Mouse (Mus musculus) megakaryocyte progenitor cell, adult 5-6 weeks (primary cell): ENCODE results near the gene 0610040J01Rik. TPM values are rescaled to one million over a fixed set of nuclear protein-coding genes. Genes with fewer than 3 reads are reported as not detected.
"Not testable (repeated sequence)": the region's sequence is repeated elsewhere in the genome, so short reads cannot be mapped to it uniquely, and the experiment has no call there.

Experiments used
- ATAC-seq: replicated peaks from 2 replicates; pipeline ENCODE4 v1.8.0; 2016; ENCODE audit warnings: mild to moderate bottlenecking, moderate TSS enrichment, inconsistent platforms; ENCODE audit not compliant: poor library complexity
- total RNA-seq, 2 experiments: library from RNA; stranded (forward) in 1 of 2; stranded (reverse) in 1 of 2; fragments of 157-497, 149-512 nt in 1 of 2; fragments of 200-1000 nt in 1 of 2; gene quantifications; 2 replicates each; pipeline versions ENCODE4 v1.2.3 to v1.2.4; 2015 to 2017

Gene 0610040J01Rik
- total RNA-seq, 2 experiments from 2014 or later: 6.7 to 7.1 TPM

DNA sequence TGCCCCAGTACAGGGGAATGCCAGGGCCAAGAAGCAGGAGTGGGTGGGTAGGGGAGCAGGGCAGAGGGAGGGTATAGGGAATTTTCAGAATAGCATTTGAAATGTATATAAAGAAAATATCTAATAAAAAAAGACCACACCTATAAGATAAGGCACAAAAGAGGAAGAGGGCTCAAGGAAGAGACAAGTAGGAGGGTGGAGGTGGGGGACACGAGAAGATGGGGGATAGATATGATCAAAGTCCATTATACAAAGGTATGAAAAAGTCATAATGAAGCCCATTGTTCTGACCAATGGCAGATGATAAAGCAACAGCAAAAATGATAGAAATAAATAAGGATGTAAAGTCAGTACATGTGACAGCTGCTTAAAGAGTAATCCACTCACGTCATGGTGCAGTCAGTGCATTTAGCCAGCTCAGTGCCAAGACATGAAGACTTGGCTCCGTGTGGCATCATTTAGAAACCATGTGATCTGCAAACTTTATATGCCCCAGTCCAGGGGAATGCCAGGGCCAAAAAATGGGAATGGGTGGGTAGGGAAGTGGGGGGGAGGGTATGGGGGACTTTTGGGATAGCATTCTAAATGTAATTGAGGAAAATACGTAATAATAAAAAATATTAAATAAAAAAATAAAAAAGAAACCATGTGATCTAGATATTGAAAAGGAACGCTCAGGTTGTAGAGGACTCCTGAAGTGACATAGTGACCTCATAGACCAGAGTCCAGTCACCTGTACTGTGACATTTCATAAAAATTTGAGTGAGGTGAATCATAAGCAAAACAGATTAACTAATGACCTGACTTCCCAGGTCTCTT, 85.0 kb downstream of the 0610040J01Rik start:
- not testable (repeated sequence) for ATAC-seq

GRCm38 (mm10) chr5:63897820-63898110, 85.6 kb downstream of the 0610040J01Rik start:
- ATAC-seq: no peak

DNA sequence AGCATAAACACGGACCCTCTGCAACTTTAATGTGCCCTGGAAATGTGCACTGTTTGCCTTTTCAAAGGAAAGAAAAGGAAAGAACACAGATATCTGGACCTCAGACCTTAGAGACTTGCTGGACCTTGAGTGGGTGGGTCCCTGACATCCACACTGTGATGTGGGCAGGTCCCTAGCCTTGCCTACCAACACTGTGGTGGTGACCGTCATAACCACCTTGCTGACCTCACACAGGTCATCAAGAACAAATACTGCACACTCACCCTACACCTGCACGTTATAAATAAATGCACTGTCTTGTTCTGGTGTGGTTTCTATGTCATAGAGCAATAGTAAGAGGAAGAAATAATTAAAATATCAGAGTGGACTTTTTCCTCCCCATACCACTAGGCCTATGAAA, 91.2 kb downstream of the 0610040J01Rik start:
- no peak for ATAC-seq

DNA sequence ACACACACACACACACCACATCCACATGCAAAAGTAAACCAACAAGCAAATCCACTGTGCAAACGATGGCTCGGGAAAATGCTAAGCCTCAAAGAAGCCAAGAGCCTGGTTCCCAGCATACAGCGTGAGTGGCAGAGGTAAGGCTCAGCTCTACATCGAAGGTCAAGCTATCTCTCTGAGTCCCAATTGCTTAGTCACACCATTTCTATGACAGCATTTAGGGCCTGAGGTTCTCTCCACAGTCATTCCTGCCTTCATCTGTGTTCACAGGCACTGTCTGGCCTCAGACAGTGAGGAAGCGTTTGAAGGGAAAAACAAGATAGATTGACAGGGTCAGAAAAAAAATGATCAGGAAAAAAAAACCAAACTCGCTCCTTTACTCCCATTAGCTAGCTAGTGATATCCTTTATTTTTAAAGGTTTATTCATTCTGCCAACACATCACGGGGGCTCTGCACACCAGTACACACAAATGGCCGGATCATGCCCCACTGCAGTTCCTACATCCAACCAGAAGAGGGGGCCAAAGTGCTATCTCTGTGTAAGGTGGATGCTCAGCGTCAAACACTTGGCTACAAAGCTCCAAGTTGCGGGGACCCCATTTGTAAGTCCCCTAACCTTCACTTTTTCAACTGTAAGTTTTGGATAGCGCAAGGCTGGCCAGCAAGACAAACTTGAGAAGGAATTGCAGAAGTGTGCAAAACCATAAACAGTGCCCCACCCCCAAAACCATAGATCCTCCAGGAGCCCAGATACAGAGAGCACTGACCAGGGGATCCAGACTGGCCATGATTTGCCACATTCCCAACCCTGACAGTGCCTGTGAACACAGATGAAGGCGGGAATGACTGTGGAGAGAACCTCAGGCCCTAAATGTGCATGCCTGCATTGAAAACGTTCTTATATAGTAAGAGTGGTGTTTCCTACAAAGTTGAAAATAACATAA, 94.3 kb downstream of the 0610040J01Rik start:
- ATAC-seq: peak; percentile 99

DNA sequence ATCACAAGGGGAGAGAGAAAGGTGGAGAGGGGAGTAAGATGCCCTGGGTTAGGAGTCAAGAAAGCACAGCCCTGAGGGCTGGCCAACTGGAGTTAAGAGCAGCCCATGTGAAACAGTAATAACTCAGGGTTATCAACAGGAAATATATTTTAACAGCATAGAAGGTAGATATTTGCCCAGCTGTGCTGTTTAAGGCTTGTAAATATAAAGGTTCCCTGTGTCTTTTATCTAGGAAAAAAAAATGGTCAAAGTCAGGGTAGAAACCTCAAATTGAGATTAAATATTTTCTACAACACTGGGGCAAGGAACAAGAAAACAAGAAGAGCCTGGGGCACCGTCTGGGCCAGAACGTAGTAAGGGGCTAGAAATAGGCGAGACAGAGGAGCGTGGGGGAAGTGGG, 95.3 kb downstream of the 0610040J01Rik start:
- no peak; the same call in 1 of the 2 replicates for ATAC-seq

- no peak for ATAC-seq
Observed at GRCm38 (mm10) chr5:63910171-63910960, 98.2 kb downstream of the 0610040J01Rik start.

GRCm38 (mm10) chr5:63914896-63915295, 102.7 kb downstream of the 0610040J01Rik start:
- no peak for ATAC-seq

- ATAC-seq: no peak
Observed at GRCm38 (mm10) chr5:63916457-63917139, 104.4 kb downstream of the 0610040J01Rik start.

DNA sequence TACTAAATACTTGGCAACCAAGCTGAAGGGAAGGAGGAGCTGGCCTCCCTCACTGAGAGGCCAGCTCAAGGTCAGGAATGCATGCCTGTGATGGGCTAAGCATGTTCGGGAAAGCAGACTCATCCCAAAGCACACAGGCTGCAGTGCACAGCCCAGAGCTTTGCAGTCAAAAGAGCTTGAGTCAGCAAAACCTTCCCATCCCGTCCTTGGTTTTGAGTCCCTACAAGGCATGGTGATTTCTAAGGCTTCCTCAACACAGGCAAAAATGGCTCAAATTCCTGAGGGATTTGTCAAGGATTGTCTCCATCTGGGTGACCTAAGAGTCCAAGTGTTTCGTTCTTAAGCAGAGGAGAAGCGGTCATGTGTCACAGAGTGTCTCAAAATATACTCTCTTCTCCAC, 106.0 kb downstream of the 0610040J01Rik start:
- ATAC-seq: no peak

DNA sequence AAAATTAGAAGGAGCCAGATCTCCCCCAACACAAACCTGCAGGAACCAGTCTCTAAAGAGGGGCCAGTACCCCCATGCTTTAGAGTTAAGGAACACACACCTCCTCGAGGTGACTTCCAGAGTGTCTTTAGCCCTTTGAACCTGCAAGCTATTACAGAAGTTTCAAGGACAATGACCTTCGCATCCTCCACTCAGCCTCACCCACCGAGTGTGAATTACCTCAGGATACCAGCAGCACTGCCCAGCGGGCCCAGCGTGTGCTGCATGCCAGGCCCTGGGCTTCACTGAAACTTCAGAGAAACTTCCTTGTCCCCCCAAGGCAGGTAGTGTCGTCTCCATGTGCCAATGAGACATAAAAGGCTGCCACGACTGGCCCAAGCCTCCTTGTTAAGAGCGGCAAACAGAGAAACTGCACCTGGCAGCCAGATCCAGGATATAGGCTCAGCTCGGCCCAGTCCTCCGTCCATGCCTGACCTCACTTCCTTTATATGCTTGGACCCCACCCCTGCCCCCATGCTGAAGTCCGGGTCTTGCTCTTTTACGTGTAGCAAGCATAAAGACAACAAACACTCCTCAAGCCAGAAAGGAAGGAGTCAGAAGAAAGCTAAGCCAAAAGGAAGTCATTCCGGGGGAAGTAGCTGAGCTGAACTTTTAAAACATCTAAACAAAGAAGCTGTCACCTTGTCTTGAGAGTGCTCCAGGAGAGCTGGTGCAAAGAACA, 111.3 kb downstream of the 0610040J01Rik start:
- no peak for ATAC-seq

DNA sequence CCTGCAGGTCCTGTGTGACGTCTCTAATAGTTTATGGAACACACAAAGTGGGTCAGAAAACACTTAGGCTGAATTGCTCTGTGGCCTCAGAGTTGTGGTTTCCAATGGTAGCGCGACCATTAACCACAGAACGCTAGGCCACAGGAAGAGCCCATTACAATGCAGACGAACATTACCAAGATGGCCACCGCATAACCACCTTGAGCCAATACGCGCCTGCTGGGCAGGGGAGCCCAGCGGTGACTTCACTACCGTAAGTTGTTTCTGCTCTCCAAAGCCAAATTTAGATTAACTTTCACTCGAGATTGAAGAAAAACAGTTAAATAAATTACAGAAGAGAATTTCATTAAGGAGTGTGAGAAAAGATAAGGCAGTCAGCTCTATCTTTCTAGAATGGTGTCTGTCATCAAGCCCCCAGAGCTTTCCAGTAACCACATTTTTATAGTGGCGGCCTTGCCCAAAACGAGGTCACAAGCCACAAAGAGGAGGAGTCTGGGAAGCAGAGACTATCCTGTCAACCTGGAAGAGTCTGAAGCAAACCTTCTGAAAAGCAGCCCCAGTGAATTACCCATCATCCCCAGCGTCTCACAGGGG, 113.0 kb downstream of the 0610040J01Rik start:
- peak; percentile 85 for ATAC-seq

DNA sequence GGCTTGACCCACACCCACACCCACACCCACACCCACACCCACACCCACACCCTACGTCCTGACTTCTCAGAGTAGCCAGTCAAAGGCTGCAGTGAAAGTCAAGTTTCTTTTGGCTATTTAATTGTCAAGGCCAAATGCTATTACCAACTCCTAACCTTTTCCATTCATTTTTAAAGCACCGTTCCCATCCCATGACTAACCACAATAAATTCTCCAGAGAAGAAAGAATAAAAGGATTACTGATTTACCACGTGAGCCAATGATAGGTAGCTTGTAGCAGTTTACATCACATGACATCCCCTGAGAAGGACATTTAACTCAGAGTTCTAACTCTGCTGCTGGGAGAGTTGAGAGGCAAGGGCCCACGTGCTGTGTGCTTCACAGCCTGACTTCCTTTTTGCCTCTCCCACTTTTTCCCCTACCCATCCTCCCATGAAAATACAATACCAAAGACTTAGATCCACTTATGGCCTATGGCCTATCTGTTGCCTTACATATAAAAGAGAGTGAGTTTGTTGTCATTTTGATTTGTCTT, 118.7 kb downstream of the 0610040J01Rik start:
- ATAC-seq: no peak

DNA sequence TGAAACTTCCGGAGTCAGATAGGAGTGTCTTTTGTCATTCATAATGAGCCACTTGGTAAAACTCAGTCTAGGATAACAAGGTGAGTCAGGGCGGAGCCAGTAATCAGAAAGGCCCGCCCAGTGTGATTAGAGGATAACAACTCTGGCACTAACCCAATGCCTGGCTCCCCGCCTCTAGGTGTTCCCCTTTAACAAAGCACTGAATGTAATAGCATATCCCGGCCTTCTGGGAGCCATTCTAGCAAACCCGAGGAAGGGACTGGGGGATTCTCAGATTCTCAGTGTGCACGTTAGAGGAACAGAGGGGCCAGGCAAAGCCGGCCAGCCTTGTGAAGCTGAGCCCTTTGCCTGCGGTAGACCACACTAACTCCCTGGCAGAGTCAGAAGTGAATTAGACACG, 120.7 kb downstream of the 0610040J01Rik start:
- no peak for ATAC-seq

DNA sequence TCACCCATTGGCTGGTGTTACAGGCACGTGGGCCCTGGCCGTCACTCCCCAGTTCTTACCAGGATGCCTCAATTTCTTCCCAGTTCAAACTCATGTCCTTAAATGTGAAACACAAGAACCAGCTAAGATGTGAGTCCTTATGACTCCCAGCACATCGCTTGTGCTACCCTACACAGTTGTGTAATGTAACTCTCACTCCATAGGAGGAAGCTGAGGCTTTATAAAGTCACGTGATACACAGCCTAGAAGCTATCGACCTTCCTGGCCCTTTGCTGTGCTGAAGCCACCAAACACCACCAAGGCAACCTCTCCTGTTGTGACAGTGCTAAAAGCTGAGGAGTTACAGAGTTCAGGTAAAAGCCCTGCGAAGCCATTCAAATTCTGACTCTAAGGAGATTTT, 123.4 kb downstream of the 0610040J01Rik start:
- peak; percentile 53 for ATAC-seq

DNA sequence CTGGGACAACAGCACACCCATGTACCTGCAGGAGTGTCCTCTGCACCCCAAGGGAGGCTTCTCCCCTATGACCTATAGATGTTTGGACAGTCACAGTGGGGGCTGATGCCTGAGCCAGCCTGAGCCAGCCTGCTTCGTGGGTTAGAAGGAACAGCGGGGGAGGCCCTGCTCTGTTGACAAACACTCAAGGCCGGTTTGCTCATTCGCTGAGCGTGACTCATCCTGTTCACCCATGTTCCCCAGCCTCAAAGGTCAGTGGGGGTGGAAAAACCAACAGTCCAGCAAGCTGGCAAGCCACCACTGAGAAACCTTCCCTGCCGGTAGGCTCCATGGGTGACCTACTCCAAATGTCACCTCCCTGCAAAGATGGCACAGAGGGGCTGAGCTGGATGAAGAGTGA, 124.6 kb downstream of the 0610040J01Rik start:
- no peak for ATAC-seq

GRCm38 (mm10) chr5:63938575-63938974, 126.4 kb downstream of the 0610040J01Rik start:
- peak; percentile 83 for ATAC-seq

GRCm38 (mm10) chr5:63941891-63942290, 129.7 kb downstream of the 0610040J01Rik start:
- ATAC-seq: no peak

DNA sequence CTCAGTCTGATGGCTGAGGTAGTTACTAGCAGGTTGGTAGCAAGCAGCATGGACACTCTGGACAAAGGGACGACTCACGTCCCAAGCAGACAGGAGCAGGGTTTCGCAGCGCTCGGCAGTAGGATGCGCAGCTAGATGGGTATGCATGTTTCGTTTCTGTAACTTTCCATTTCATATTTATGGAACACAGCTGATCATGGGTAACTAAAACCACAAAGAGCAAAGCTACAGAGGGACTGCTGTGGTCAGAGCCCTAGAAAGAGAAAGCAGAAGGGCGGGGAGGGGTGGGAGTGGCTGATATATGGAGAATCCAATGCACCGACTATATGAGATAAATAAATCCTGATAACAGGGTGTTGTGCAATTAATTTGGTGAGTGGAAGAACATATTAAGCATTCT, 131.1 kb downstream of the 0610040J01Rik start:
- ATAC-seq: peak; percentile 60

- ATAC-seq: no peak
Observed at GRCm38 (mm10) chr5:63947526-63947925, 135.4 kb downstream of the 0610040J01Rik start.
